Mouse (Mus musculus) G1E (cell line): ENCODE results near the gene Gm45844.

ENCODE experiments used
- CTCF ChIP-seq: IDR thresholded peaks from 2 replicates; pipeline ENCODE4 v1.5.1; 2012; ENCODE audit warnings: low read depth, low read length, inconsistent platforms, mixed read lengths
- POLR2AphosphoS5 ChIP-seq: IDR thresholded peaks from 2 replicates; pipeline ENCODE4 v1.6.1; 2012; ENCODE audit warnings: low read depth, low read length, inconsistent platforms; ENCODE audit not compliant: insufficient replicate concordance

DNA sequence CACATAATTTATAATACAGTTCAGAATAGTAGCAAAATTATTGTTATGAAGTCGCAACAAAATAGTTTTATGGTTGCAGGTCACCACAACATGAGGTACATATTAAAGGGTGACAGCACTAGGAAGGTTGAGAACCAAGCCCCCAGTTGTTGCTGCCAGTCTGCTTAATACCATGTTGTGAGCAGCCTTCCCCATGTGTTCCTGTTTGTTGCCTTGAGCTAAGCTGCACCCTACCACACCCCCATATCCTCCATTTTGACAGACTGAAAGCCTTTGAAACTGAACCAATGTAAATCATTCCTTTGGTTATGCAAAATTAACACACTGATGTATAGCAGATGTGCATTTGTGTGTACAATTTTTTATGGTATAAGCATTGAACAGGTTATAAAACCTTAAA, 92.2 kb downstream of the Gm45844 start:
- no peak for TF ChIP-seq CTCF
- no peak for TF ChIP-seq POLR2AphosphoS5
